Mouse (Mus musculus) liver, embryonic 12.5 days (tissue): ENCODE measurements at regions not wholly inside any gene's neighbourhood (a gene's known extent, or its start where the extent isn't known, plus 50 kb on each side); places are given as distances from the start of the nearest gene placed in this dataset.

Source experiments
- ATAC-seq: fragments of 200-750 bp; cut with Nextera tagmentation; 2 replicates; pipeline ENCODE4 v1.8.0; 2017; ENCODE audit warnings: moderate number of reproducible peaks, mild to moderate bottlenecking, moderate library complexity
- H3K27ac ChIP-seq: fragments of 300-500 bp; sonication (generic); 2 replicates; pipeline ENCODE4 v1.5.1; 2016; ENCODE audit warnings: mild to moderate bottlenecking
- H3K27me3 ChIP-seq: fragments of 300-500 bp; sonication (generic); replicated peaks from 2 replicates; pipeline ENCODE4 v1.6.1; 2016; ENCODE audit warnings: mild to moderate bottlenecking, moderate library complexity
- H3K36me3 ChIP-seq: fragments of 300-500 bp; sonication (generic); 2 replicates; pipeline ENCODE4 v1.6.1; 2016; ENCODE audit warnings: mild to moderate bottlenecking, moderate library complexity
- H3K4me1 ChIP-seq: fragments of 300-500 bp; sonication (generic); 2 replicates; pipeline ENCODE4 v1.6.1; 2016
- H3K4me2 ChIP-seq: fragments of 300-500 bp; sonication (generic); 2 replicates; pipeline ENCODE4 v1.6.1; 2016; ENCODE audit warnings: mild to moderate bottlenecking, moderate library complexity
- H3K4me3 ChIP-seq: fragments of 300-500 bp; sonication (generic); 2 replicates; pipeline ENCODE4 v1.5.1; 2016; ENCODE audit warnings: mild to moderate bottlenecking, moderate library complexity
- H3K9ac ChIP-seq: fragments of 300-500 bp; sonication (generic); 2 replicates; pipeline ENCODE4 v1.6.1; 2016; ENCODE audit warnings: mild to moderate bottlenecking, moderate library complexity
- H3K9me3 ChIP-seq: fragments of 300-500 bp; sonication (generic); replicated peaks from 2 replicates; pipeline ENCODE4 v1.6.1; 2016; ENCODE audit warnings: mild to moderate bottlenecking, moderate library complexity
- WGBS: fragments of 180-500 bp; shearing (Covaris S2); methylation state at CpG from one replicate; pipeline ENCODE4 v1.1.7; 2016; ENCODE audit not compliant: insufficient replicate concordance; 5-methylcytosine and 5-hydroxymethylcytosine counted together

DNA sequence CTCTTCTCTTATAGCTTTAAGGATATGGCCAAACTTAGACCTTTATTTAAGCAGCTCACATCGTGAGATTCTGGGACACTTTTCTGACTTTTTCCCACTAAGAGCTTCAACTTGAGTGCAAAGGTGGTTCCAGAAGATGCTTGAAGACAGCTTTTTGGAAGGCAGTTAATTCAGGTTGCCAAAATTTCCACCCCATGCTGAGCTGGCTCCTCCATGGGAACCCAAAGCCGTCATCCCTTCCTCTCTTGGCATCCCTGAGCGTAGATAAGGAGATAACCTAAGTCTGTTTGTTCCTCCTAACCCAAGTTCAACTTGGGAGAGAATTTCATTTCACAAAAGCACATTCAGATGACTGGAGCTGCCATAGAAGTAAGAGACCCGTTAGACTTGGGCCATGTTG, 223.7 kb upstream of the Bmper start:
- Histone ChIP-seq H3K27ac (no peak overlapping the region), H3K27me3 (0 out of 2 replicates have a peak, but pooled peaks cover 3% of the 10 kb centered on the region), H3K9me3 (no peaks in the 10 kb centered on the region), H3K36me3 (no peaks in the 10 kb centered on the region), H3K4me1 (no peaks in the 10 kb centered on the region), H3K4me2 (no peak overlapping the region), H3K4me3 (no peak overlapping the region), H3K9ac (no peak overlapping the region)
- ATAC-seq: no peak
- WGBS: 59% methylated on average over 4 of the region's 4 CpGs

- no peak overlapping the region for H3K4me3 ChIP-seq
- no peaks in the 10 kb centered on the region for H3K9me3 ChIP-seq
- no peaks in the 10 kb centered on the region for H3K4me1 ChIP-seq
- H3K9ac ChIP-seq: no peak overlapping the region
- WGBS: 63% methylated on average over 3 of the region's 3 CpGs
- H3K4me2 ChIP-seq: no peak overlapping the region
- H3K27me3 ChIP-seq: 0 out of 2 replicates have a peak, but pooled peaks cover 3% of the 10 kb centered on the region
- H3K36me3 ChIP-seq: no peaks in the 10 kb centered on the region
- H3K27ac ChIP-seq: no peak overlapping the region
- no peak for ATAC-seq
These were observed 222.7 kb upstream of the Bmper start for GRCm38 (mm10) chr9:23000200-23000599.

DNA sequence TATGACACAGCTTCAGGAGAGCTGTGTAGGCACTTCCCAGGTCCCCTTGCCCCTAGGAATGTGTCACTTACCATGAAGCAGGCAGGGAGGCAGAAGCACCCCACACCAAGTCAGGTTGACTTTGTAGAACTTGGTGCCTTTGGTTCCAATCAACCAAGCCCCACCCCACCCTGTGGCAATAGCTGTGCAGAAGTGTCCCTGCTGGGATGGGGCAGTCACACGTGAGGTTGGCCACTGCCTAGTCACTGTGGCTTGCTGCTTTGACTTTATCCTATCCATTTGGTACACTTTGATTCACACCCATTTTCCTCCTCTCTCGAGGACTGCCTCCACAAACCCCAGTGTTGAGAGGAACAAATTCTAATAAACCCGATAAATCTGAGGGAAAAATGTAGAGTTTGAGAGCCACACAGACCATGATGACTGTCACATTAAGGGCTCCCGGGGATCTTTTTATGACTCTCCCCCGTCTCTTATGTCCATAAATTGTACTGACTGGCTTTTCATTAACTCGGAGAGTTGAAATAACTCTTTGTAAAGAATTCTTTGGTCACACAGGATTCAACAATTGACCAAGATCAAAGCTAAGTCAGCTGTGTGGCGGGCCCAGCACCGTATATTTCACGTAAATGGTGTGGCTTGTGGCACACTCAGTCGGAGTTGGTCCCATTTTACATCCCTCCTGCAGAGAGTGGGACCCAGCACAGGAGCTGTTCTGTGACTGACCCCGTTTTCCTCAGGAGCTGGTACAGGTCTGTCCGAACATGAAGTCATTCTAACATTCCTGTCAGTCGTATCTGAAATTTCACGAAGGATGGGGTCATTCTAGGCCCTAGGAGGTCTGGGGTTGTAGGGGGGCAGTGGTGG, 219.4 kb upstream of the Bmper start:
- H3K4me2 ChIP-seq: no peak overlapping the region
- no peaks in the 10 kb centered on the region for H3K36me3 ChIP-seq
- 72% methylated on average over 14 of the region's 14 CpGs for WGBS
- peaks cover 3% of the 10 kb centered on the region for H3K27me3 ChIP-seq
- H3K27ac ChIP-seq: no peak overlapping the region
- no peak overlapping the region for H3K9ac ChIP-seq
- H3K4me1 ChIP-seq: no peaks in the 10 kb centered on the region
- no peak for ATAC-seq
- no peak overlapping the region for H3K4me3 ChIP-seq
- no peaks in the 10 kb centered on the region for H3K9me3 ChIP-seq

GRCm38 (mm10) chr9:23005005-23005404, 217.9 kb upstream of the Bmper start:
- H3K4me1 ChIP-seq: 0 out of 2 replicates have a peak, but pooled peaks cover 3% of the 10 kb centered on the region
- peaks cover 13% of the 10 kb centered on the region for H3K27me3 ChIP-seq
- no peak overlapping the region for H3K4me2 ChIP-seq
- H3K9me3 ChIP-seq: no peaks in the 10 kb centered on the region
- 61% methylated on average over 7 of the region's 7 CpGs for WGBS
- no peak overlapping the region for H3K9ac ChIP-seq
- no peaks in the 10 kb centered on the region for H3K36me3 ChIP-seq
- no peak overlapping the region for H3K4me3 ChIP-seq
- no peak for ATAC-seq
- no peak overlapping the region for H3K27ac ChIP-seq

DNA sequence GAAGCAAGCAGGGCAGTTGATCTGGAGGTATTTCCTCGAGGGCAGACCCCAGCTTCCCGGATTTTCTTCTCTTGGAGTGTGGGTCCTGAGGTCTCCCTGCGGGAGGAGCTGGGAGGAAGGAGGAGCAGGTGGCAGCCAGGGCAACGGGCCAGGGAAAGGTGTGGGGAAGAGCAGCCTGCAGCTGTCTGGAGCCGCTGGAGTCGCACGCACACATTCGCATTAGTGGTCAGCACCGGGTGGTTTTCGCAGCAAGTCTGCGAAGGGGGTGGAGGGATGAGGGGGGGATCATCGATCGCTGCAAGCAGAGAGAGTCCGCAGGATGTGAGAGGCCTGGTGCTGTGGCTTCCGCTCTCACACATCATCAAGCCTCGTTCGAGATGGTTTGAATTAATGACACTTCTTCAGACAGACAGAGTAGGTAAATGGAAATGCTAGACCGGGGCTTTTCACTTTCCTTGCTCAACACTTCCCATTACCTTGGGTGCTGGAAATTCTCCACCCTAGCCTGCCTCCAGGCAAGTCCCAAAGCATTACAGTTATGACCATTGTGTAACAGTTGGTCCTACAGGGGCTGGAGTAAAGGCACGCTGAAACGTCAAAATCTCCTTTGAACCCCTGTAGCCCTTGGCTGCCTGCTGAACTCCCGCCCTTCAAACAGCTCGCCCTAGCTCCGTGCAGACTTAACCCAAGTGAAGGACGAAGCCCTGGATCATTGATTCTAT, 213.3 kb upstream of the Bmper start:
- Histone ChIP-seq H3K27me3 (peaks cover 21% of the 10 kb centered on the region), H3K9me3 (no peaks in the 10 kb centered on the region), H3K4me3 (no peak overlapping the region; the same call in 1 of the 2 replicates), H3K4me1 (0 out of 2 replicates have a peak, but pooled peaks cover 3% of the 10 kb centered on the region), H3K9ac (no peak overlapping the region), H3K4me2 (peak overlapping the region; percentile 44), H3K27ac (no peak overlapping the region), H3K36me3 (no peaks in the 10 kb centered on the region)
- WGBS: 9% methylated on average over 24 of the region's 24 CpGs
- ATAC-seq: no peak

DNA sequence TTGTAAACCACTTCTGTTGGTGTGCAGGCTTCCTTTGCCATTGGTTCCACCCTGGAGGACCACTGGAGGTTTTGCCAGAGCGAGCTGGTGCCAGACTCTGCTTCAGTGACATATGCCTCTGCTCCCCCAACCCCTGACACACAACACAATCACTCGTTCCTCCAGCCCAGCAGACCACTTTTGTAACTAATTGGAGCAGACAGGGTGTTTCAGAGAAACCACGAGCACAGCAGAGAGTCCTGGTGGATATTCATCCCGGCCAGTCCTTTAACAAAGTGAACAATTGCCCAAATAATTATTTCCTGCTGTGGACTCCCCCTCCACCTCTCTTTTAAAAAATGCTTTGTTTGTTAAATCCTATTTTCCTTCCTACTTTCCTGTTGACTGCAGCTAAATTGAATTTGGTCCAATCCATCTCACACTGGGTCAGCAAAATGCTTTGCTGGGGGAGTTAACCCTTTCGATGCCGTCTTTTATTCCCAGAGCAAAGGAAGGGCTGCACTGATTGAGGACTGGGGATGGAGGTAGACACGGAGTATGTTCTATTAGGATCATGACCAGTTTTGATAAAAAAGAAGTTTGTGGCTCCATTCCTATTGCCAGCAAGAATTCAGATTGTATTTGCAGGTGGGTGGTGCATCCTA, 211.4 kb upstream of the Bmper start:
- H3K4me3 ChIP-seq: no peak overlapping the region

DNA sequence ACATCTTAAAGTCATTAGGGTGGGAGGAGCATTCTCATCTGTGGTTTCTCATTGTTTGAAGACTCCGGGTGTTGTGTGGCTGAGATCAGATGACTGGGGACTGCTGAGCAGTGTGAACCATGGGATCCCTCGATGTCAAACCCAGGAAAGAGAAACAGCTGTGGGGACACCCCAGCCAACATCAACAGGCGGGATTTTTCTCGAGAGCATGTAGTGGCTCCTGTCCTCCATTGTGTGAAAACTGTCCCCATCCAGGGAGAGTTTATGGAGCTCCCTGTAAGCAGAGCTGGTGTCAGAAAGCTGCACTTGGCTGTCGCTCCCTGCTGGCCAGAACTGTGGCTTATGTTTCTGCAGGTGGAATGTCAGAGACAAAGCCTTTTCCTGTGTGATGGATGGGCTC, 210.7 kb upstream of the Bmper start:
- peaks cover 21% of the 10 kb centered on the region for H3K27me3 ChIP-seq
- no peaks in the 10 kb centered on the region for H3K36me3 ChIP-seq
- H3K27ac ChIP-seq: no peak overlapping the region
- H3K4me3 ChIP-seq: no peak overlapping the region
- no peak overlapping the region for H3K9ac ChIP-seq
- WGBS: 27% methylated on average over 5 of the region's 5 CpGs
- no peak overlapping the region for H3K4me2 ChIP-seq
- peaks cover 5% of the 10 kb centered on the region; the same call in 1 of the 2 replicates for H3K9me3 ChIP-seq
- H3K4me1 ChIP-seq: 0 out of 2 replicates have a peak, but pooled peaks cover 3% of the 10 kb centered on the region
- no peak for ATAC-seq

More for the DNA sequence above, 211.4 kb upstream of the Bmper start:
- Histone ChIP-seq H3K9ac (no peak overlapping the region), H3K9me3 (peaks cover 1% of the 10 kb centered on the region; the same call in 1 of the 2 replicates), H3K36me3 (no peaks in the 10 kb centered on the region), H3K4me1 (0 out of 2 replicates have a peak, but pooled peaks cover 3% of the 10 kb centered on the region), H3K27me3 (peaks cover 21% of the 10 kb centered on the region), H3K4me2 (no peak overlapping the region), H3K27ac (no peak overlapping the region)
- 42% methylated on average over 7 of the region's 7 CpGs for WGBS
- ATAC-seq: no peak

- Histone ChIP-seq H3K36me3 (no peaks in the 10 kb centered on the region), H3K9me3 (peaks cover 5% of the 10 kb centered on the region; the same call in 1 of the 2 replicates), H3K4me3 (no peak overlapping the region), H3K4me1 (no peaks in the 10 kb centered on the region), H3K27ac (no peak overlapping the region), H3K9ac (no peak overlapping the region), H3K27me3 (0 out of 2 replicates have a peak, but pooled peaks cover 5% of the 10 kb centered on the region), H3K4me2 (no peak overlapping the region)
- 85% methylated on average over 1 of the region's 1 CpGs for WGBS
- ATAC-seq: no peak
These were observed 206.1 kb upstream of the Bmper start for GRCm38 (mm10) chr9:23016733-23017132.

DNA sequence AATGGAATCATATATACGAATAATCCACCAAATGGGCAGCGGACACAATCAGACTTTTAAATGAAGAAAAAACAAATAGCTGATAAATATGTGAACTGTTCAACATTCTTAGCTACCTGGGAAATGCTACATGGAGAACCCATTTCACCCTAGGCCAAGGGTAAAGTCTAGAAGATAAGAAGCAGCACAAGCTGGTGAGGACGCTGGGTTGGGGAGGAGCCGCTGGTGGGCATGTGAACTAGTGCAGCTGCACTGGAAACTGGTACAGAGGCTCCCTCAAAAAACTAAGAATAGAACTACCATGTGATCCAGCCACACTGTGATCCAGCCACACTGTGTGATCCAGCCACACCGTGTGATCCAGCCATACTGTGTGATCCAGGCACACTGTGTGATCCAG, 198.8 kb upstream of the Bmper start:
- Histone ChIP-seq H3K4me3 (no peak overlapping the region), H3K4me1 (no peaks in the 10 kb centered on the region), H3K36me3 (no peaks in the 10 kb centered on the region), H3K9me3 (no peaks in the 10 kb centered on the region), H3K4me2 (no peak overlapping the region), H3K9ac (no peak overlapping the region), H3K27ac (no peak overlapping the region), H3K27me3 (no peaks in the 10 kb centered on the region)
- 75% methylated on average over 5 of the region's 5 CpGs for WGBS
- ATAC-seq: no peak

- WGBS: 76% methylated on average over 8 of the region's 8 CpGs
- Histone ChIP-seq H3K27me3 (no peaks in the 10 kb centered on the region), H3K4me3 (no peak overlapping the region), H3K4me2 (no peak overlapping the region), H3K27ac (no peak overlapping the region), H3K4me1 (no peaks in the 10 kb centered on the region), H3K9me3 (no peaks in the 10 kb centered on the region), H3K36me3 (no peaks in the 10 kb centered on the region), H3K9ac (no peak overlapping the region)
- ATAC-seq: no peak
These were observed 197.6 kb upstream of the Bmper start for GRCm38 (mm10) chr9:23025247-23025646.

DNA sequence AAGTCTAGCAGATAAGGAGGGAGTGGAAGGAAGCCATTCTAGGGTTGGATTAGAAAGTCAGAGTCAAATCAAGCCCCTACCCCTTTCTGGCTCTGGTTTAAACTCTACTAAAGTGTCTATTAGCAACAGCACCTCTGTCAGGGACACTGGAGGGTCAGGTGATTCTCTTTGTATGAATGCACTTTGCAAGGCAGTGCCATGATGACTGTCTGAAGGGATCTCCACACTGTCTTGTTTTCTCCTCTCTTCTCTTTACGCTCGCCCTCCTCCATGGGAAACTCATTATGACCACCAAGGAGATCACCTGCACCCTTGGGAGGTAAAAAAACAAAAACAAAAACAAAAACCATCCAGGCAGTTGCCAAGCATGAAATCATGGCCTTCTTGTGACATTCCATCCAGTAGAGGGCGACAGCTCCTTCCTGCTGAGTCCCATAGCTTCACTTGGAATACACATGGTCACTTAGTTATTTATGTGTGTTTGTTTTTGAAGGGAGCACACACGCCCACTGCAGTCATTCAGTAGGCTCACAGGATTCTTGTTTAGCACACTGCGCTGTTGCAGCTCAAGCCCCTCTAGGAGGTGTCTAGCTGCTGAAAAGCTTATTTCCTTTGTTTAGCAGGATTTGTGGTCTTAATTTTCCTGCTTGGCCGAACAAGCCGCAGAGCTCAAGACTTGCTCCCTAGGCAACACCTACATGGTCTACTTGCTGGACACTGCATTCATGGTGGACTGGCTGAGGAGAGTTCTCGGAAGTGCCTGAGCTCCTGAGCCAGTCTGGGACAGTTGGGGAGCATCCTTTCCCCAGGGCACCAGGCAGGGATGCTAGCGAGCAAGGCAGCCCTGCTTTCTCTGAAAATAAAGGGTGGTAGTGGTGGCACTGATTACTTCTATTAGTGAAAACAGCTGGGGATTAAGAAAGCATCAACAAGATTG, 195.2 kb upstream of the Bmper start:
- H3K9ac ChIP-seq: no peak overlapping the region
- no peaks in the 10 kb centered on the region for H3K4me1 ChIP-seq
- H3K27me3 ChIP-seq: no peaks in the 10 kb centered on the region
- no peak for ATAC-seq
- 54% methylated on average over 9 of the region's 9 CpGs for WGBS
- H3K27ac ChIP-seq: no peak overlapping the region
- H3K9me3 ChIP-seq: no peaks in the 10 kb centered on the region
- no peak overlapping the region for H3K4me3 ChIP-seq
- no peaks in the 10 kb centered on the region for H3K36me3 ChIP-seq
- H3K4me2 ChIP-seq: no peak overlapping the region
